Mouse (Mus musculus) cerebellum, adult 11 months (tissue): ENCODE data around the gene Ccpg1.

Source experiments
- DNase-seq: peaks from one replicate; pipeline ENCODE4 v3.0.0; 2022

Gene Ccpg1

GRCm38 (mm10) chr9:72996806-72997205 lies 11.6 kb downstream of the Ccpg1 start:
- DNase-seq, result no peak

- DNase-seq, result no peak
These were observed 15.3 kb downstream of the Ccpg1 start for GRCm38 (mm10) chr9:73000487-73000886.

GRCm38 (mm10) chr9:73001314-73002011 lies 16.2 kb downstream of the Ccpg1 start:
- DNase-seq, result no peak

GRCm38 (mm10) chr9:73002177-73002576 lies 16.9 kb downstream of the Ccpg1 start:
- no peak for DNase-seq

- no peak for DNase-seq
These were observed 18.8 kb downstream of the Ccpg1 start for GRCm38 (mm10) chr9:73004076-73004475.

- no peak for DNase-seq
These were observed 19.9 kb downstream of the Ccpg1 start for GRCm38 (mm10) chr9:73005106-73005505.

- no peak for DNase-seq
These were observed 20.9 kb downstream of the Ccpg1 start for GRCm38 (mm10) chr9:73006175-73006574.

- no peak for DNase-seq
These were observed 23.2 kb downstream of the Ccpg1 start for GRCm38 (mm10) chr9:73008384-73008783.

- DNase-seq, result no peak
These were observed 27.4 kb downstream of the Ccpg1 start for GRCm38 (mm10) chr9:73012629-73013028.

- no peak for DNase-seq
These were observed 29.5 kb downstream of the Ccpg1 start for GRCm38 (mm10) chr9:73014724-73015123.

GRCm38 (mm10) chr9:73019841-73020240 lies 34.6 kb downstream of the Ccpg1 start:
- peak; percentile 45 for DNase-seq

- no peak for DNase-seq
These were observed 35.4 kb downstream of the Ccpg1 start for GRCm38 (mm10) chr9:73020566-73021097.

- DNase-seq, result no peak
These were observed 40.8 kb downstream of the Ccpg1 start for GRCm38 (mm10) chr9:73025818-73026636.

- DNase-seq, result no peak
These were observed 45.2 kb downstream of the Ccpg1 start for GRCm38 (mm10) chr9:73030443-73030842.

- DNase-seq, result peak; percentile 55
These were observed 46.2 kb downstream of the Ccpg1 start for GRCm38 (mm10) chr9:73031421-73031820.

GRCm38 (mm10) chr9:73033406-73033805 lies 48.2 kb downstream of the Ccpg1 start:
- DNase-seq, result no peak

- DNase-seq, result peak; percentile 90
These were observed 54.2 kb downstream of the Ccpg1 start for GRCm38 (mm10) chr9:73039222-73039945.

- DNase-seq, result no peak
These were observed 54.9 kb downstream of the Ccpg1 start, which contains the start of gene Pigb for GRCm38 (mm10) chr9:73040080-73040479. Gene Pigb (minus strand): TSS chr9:73040378.

- peak; percentile 83 for DNase-seq
These were observed 59.2 kb downstream of the Ccpg1 start, which contains the start of gene Rab27a for GRCm38 (mm10) chr9:73044146-73045079. Gene Rab27a (plus strand): TSS chr9:73044854.

GRCm38 (mm10) chr9:73045204-73045603 lies 60.0 kb downstream of the Ccpg1 start:
- DNase-seq, result peak; percentile 34

GRCm38 (mm10) chr9:73045711-73046110 lies 60.5 kb downstream of the Ccpg1 start:
- no peak for DNase-seq

- DNase-seq, result no peak
These were observed 62.7 kb downstream of the Ccpg1 start for GRCm38 (mm10) chr9:73047906-73048305.
